Mouse (Mus musculus): Measurements from ENCODE around the gene Zbtb4.

Gene Zbtb4

GRCm38 (mm10) chr11:69800392-69801197 lies 34.9 kb downstream of the Zbtb4 start:
- DNase-seq (ENCODE audit: low spot score) = no peak

- no peak for DNase-seq (ENCODE audit: low spot score)
These were observed 35.8 kb downstream of the Zbtb4 start, which contains the start of gene Fgf11 for GRCm38 (mm10) chr11:69801379-69801977. Gene Fgf11 (minus strand): TSS chr11:69801857.

DNA sequence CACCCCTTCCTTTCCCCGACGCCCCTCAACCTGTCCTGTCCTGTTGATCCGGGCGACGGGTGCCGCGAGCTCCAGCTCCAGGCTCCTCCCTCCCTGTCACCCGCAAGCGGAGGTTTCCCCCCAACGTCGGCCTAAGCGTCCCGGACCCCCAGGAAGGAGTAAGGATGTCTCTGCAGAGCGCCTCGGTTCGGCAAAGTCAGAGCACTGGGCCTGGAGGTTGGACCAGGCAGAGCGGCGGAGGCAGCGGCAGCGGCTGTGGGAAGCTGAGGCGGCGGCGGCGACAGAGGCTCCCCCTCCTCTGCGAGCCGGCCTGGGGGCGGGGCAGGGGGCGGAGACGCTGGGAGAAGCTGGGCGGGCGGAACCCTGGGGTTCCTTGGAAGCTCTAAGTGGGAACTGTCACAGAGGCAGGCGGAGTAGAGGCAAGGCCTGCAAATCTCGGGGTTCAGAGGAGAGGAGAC lies 37.0 kb downstream of the Zbtb4 start:
- peak; percentile 57 for DNase-seq (ENCODE audit: low spot score)

DNA sequence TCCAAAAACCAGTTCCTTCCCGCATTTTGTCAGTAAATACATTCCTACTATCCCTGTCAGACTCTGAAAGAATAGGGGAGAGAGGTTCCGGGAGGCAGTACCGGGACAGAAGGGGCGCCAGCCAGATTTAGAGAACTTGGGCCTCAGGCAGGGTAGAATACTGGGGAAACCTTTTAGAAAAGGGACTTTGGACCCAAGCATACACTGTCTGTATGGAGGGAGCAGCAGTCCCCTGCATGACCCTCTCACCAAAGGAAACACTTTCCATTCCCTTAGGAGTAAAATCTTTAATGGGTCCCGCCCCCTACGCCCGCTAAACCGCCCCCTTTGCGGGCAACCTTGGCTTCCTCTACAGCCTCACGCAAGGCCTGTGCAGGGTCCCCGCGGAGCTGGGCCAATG lies 37.6 kb downstream of the Zbtb4 start:
- no peak for DNase-seq (ENCODE audit: low spot score)

DNA sequence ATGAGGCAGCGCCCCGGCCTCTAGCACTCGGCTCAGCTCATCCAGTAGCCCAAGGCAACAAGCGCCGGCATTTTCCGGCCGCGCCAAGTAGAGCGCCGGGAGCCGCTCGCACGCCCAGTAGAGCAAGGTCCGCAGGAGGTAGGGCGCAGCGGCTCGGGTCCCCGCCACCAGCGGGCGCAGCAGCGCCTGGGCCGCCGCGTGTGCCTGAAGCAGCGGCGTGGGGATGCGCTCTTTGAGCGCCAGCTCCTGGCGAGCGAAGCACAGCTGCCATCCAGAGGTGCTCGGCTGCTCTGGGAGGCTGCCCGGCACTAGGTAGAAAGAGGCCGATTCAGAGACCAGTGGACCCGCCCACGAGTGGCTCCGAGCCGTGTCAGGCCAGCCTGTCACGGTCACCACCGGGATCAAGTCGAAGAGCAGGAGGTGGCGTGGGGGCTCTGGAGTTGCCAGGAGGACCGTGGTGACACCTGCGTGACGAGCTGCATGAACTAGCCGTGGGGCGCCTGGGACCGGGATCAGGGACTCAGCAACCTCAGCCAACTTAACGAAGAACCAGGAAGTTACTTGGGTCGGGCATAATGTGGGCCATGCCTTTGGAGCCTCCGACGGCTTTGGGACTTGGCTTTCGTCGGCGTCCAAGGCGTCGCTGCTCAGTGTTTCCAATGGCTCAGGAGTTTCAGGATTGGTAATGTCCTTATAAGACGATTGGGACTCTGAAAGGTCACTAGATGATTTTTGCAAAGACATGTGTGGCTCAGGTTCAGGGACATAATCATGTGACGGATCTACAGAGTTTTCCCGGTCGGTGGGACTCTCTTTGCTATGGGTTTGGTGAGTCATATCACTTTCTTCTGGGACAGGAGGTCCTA lies 38.3 kb downstream of the Zbtb4 start:
- DNase-seq (ENCODE audit: low spot score) = peak; percentile 73

GRCm38 (mm10) chr11:69804652-69804940 lies 38.9 kb downstream of the Zbtb4 start:
- DNase-seq (ENCODE audit: low spot score) = no peak

- DNase-seq (ENCODE audit: low spot score) = no peak
These were observed 39.5 kb downstream of the Zbtb4 start, which contains the start of gene Tmem102 for GRCm38 (mm10) chr11:69804972-69805909. Gene Tmem102 (minus strand): TSS chr11:69805624.

DNA sequence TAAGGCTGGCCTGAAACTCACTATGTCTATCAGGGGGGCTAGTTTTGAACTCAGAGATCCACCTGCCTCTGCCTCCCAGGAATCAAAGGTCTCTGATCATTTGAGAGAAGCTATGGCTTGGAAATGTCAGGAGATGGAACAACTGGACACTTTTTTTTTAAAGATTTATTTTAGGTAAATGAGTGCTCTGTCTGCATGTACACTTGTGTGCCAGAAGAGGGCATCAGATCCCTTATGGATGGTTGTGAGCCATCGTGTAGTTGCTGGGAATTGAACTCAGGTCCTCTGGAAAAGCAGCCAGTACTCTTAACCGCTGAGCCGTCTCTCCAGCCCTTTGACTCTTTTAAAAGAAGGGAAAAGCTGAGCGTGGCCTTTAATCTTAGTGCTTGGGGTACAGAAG lies 40.7 kb downstream of the Zbtb4 start:
- no peak for DNase-seq (ENCODE audit: low spot score)

GRCm38 (mm10) chr11:69807641-69808040 lies 41.9 kb downstream of the Zbtb4 start:
- no peak for DNase-seq (ENCODE audit: low spot score)

GRCm38 (mm10) chr11:69810280-69810679 lies 44.6 kb downstream of the Zbtb4 start:
- DNase-seq (ENCODE audit: low spot score) = no peak

DNA sequence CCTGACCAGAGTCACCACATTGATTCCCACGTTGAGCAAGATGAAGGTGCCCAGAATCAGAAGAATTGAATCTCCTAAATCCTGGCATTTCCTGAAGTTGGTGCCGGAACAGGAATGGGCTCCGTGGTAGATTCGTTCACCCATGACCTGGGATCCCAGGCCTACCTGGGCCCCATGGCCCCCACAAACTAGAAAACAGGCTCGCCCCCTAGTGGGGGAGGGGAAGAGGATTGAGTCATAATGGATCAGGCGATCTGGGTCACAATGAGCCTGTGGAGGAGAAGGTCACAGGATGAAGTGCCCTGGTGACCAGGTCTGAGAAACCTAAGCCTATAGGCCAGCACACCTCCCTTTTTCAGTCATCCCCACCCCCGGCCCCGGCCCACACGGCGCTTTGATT lies 49.4 kb downstream of the Zbtb4 start, which contains the start of gene Gm39566:
TSS of gene Gm39566 (minus strand) at position 144 of the 400 bp plus-strand sequence.
- DNase-seq (ENCODE audit: low spot score) = no peak

GRCm38 (mm10) chr11:69816520-69816919 lies 50.8 kb downstream of the Zbtb4 start:
- DNase-seq (ENCODE audit: low spot score) = no peak

DNA sequence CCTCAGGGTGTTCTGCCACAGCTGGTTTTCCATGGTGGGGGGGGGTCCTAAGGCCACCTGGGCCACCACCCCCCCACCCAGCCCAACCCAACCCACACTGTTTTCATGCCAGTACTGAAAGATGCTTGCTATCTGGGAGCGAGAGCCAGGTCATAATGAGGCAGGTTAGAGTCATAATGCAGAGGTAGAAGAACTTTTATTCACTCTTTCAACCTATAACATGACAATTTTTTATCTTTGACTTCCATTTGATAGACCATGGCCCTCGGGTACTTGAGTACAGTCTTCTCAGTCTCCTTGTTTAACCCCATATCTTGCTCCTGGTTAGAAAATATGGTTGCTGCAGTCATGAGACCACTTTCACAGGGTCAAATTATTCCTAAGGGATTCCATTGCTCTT lies 52.7 kb downstream of the Zbtb4 start, which contains the start of gene Spem2:
TSS of gene Spem2 (minus strand) at position 101 of the 400 bp plus-strand sequence.
- DNase-seq (ENCODE audit: low spot score) = no peak

GRCm38 (mm10) chr11:69818871-69819270 lies 53.2 kb downstream of the Zbtb4 start:
- DNase-seq (ENCODE audit: low spot score) = no peak

DNA sequence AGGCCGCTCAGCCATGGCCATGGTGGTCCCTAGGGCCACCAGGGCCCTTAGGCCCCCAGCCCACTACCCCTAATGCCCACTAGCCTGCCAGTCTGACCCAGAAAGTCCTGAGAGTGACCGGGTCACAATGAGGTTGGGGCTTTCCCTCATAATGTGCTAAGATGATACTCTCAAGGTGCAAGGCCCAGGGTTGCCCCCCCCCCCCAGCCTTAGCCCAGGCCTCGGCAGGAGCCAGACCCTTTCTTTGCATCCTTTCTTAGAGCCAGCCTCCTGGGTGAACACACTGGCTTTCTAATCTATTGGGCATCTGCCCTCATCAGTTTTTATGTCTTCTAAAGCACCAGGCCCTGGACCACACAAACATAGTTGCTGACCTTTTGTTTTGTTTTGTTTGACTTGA lies 56.4 kb downstream of the Zbtb4 start, which contains the start of gene Spem1:
TSS of gene Spem1 (minus strand) at position 101 of the 400 bp plus-strand sequence.
- DNase-seq (ENCODE audit: low spot score) = no peak

DNA sequence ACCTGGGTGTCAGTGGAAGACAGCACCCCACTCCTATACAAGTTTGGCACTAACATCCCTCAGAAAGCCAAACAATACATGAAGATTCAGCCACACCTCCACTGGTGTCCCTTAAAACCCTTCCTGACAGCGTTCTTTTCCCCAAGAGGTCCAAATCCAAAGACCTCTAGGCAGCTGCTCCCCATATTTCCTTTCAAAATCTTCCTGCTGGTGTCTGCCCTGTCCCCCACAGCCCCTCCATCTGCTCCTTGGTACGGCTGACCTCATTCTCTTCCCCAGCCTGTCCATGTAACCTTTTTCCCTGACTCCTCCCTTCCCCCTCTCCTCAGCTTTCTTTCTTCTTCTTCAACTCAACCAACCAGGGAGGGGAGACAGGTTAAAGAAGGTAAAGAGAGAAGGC lies 57.7 kb downstream of the Zbtb4 start:
- no peak for DNase-seq (ENCODE audit: low spot score)

DNA sequence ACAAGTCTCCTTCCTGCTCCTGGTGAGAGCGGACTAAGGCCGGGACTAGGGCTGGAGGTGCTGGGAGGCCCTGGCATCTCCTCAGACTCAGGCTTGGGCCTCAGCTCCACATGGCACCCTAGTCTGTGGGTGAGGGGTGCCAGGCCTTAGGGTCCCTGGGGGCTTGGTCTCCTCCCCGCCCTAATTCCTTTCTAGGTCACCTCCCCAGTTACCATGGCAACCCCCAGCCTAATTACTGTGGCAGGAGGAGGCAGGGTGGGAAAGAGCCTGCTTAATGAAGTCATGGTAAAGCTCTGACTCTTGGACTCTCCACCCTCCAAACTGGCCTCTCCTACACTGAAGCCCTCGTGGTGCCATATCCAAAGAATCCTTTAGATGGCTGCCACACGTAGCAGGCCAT lies 63.1 kb downstream of the Zbtb4 start:
- no peak for DNase-seq (ENCODE audit: low spot score)

DNA sequence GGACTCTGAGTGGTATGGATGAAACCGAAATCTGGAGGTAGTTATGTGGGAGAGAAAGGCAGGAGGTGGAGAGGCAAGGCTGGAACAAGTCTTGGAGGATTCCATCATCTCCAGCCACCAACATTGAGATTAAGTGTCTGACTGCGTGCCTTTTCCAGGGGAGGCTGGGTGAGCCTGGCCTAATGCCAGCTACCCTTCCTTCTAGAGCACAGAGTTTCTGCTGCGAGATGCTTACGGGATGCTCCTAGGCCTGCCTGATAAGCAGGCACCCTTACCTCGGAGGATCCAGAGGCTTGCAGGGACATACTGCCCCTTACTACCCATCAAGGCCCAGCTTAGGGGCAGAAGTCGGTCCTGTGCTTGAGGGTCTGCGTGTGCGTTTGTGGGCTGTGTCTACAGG lies 67.8 kb downstream of the Zbtb4 start:
- DNase-seq (ENCODE audit: low spot score) = no peak

Measured in T-cell, adult 2 months (primary cell).